Mouse (Mus musculus) embryonic stem cell, embryonic (primary cell): ENCODE measurements around the gene Zfp57.

ENCODE experiments used
- CTCF ChIA-PET, 4 experiments: fragments of 300-600 bp in 2 of 4; fragments of 350-600 bp in 2 of 4; sonication (Branson Sonifier 250); formaldehyde crosslinking; loops; one replicate each; lab custom pipeline; 2022; ENCODE audit warnings: inconsistent platforms in 2 of 4; lab: Charles Lee
- POLR2A ChIA-PET, 4 experiments: fragments of 300-600 bp in 2 of 4; fragments of 350-600 bp in 2 of 4; sonication (Branson Sonifier 250); formaldehyde crosslinking; loops; one replicate each; lab custom pipeline; 2022; ENCODE audit warnings: antibody characterized with exemption in 4 of 4, inconsistent platforms in 1 of 4; lab: Charles Lee

Gene Zfp57

GRCm38 (mm10) chr17:37046312-37047112 is 45.5 kb downstream of the Zfp57 start:
- ChIA-PET POLR2A (interaction anchor here (0.6 to 31.8 kb wide), 77 partner anchors 8 to 1164 kb away, joined by 3 to 863 read pairs (median 5); partner anchors contain the start of genes 2410137M14Rik (in 4 of the 4), Rnf39 (in 2 of the 4), H2-M5 (in 1 of the 4) and Mog (in 1 of the 4)), CTCF (interaction anchor here (0.6 to 1.6 kb wide), 16 partner anchors 19 to 210 kb away, joined by 3 to 10 read pairs (median 4); partner anchors contain the start of gene Trim26 (in 1 of the 4))

DNA sequence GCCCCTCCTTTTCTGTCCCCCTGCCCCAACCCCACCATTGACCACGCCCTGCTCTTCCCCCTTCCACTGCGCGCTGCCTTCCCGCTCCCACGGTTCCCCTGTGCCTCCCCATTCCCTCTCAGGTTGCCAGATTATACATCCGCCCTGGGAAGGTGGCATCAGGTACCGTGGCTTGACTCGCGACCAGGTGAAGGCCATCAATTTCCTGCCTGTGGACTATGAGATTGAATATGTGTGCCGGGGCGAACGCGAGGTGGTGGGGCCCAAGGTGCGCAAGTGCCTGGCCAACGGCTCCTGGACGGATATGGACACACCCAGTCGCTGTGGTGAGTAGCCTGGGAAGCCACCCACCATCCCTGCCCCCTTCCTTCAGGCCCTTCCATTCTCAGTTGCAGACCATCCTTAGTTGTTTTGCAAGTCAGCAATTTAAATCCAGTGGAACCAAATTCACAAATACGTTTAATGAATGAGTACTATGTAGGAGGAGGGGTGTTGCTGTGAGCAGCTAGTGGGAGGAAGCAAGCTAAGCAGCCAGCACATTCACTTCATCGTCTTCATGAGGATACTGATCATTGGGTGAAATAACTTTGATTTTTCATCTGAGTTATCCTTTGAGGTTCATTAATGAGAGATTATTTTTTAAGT is 46.5 kb downstream of the Zfp57 start:
- ChIA-PET CTCF (interaction anchor here in 2 of 4 experiments (0.6 to 1.0 kb wide), 4 partner anchors 26 to 1344 kb away, joined by 3 to 14 read pairs (median 4); no protein-coding TSS in a partner anchor), POLR2A (interaction anchor here (0.6 to 31.8 kb wide), 30 partner anchors 8 to 210 kb away, joined by 3 to 863 read pairs (median 5); partner anchors contain the start of genes Trim26 (in 1 of the 4) and Zfp57 (in 1 of the 4))

- POLR2A ChIA-PET = interaction anchor here (0.6 to 31.8 kb wide), 23 partner anchors 9 to 211 kb away, joined by 3 to 863 read pairs (median 5); partner anchors contain the start of gene Trim26 (in 1 of the 4)
- CTCF ChIA-PET = interaction anchor here in 3 of 4 experiments (0.6 to 1.0 kb wide), 8 partner anchors 14 to 1344 kb away, joined by 3 to 14 read pairs (median 3); no protein-coding TSS in a partner anchor
Measured at GRCm38 (mm10) chr17:37047981-37048380, 47.0 kb downstream of the Zfp57 start.

DNA sequence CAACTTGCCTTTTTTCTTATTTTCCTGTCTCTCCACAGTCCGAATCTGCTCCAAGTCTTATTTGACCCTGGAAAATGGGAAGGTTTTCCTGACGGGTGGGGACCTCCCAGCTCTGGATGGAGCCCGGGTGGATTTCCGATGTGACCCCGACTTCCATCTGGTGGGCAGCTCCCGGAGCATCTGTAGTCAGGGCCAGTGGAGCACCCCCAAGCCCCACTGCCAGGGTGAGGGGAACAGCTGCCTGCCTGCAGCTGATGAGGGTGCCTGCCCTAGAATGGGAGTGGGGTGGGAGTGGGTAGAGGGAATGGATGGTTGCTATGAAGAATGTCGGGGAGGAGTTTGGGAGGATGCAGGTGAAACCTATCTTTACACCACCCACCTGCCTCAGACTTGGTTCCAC is 47.4 kb downstream of the Zfp57 start:
- ChIA-PET POLR2A (interaction anchor here in 3 of 4 experiments (0.6 to 31.8 kb wide), 20 partner anchors 8 to 211 kb away, joined by 3 to 863 read pairs (median 5); partner anchors contain the start of gene Trim26 (in 1 of the 3)), CTCF (interaction anchor here in 2 of 4 experiments (0.6 to 1.0 kb wide), 4 partner anchors 14 to 151 kb away, joined by 3 to 4 read pairs (median 3); no protein-coding TSS in a partner anchor)

GRCm38 (mm10) chr17:37049570-37050310 is 48.8 kb downstream of the Zfp57 start:
- ChIA-PET CTCF (interaction anchor here (0.6 to 2.6 kb wide), 45 partner anchors 10 to 224 kb away, joined by 3 to 20 read pairs (median 4); partner anchors contain the start of gene Trim26 (in 1 of the 4)), POLR2A (interaction anchor here in 3 of 4 experiments (0.5 to 31.8 kb wide), 96 partner anchors 9 to 1376 kb away, joined by 3 to 863 read pairs (median 5); partner anchors contain the start of genes H2-M5 (in 2 of the 3), Mog (in 2 of the 3), Zfp57 (in 2 of the 3) and 2410137M14Rik (in 1 of the 3))

DNA sequence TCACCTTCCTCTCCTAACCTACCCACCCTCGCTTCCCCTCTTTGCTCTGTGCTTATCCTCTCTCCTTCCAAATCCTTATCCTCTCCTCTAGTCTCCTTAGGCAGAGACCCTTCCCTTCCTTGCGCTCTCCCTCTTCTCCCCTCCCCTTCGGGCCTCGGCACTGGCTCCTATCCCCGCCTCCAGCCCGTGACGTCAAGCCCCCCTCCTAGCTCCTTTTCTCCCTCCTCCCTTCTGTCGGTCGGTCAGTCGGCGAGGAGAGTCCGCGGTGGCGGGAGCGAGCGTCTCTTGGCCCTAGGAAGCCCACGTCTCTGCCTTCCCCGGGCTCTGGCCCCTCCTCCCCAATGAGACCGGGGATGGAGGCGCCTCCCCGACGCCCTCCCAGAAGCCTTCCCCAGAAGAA is 49.4 kb downstream of the Zfp57 start:
- POLR2A ChIA-PET = interaction anchor here (0.5 to 31.8 kb wide), 95 partner anchors 9 to 1377 kb away, joined by 3 to 863 read pairs (median 5); partner anchors contain the start of genes H2-M5 (in 2 of the 4), Mog (in 2 of the 4), Zfp57 (in 2 of the 4) and 2410137M14Rik (in 1 of the 4)
- CTCF ChIA-PET = interaction anchor here (0.6 to 2.6 kb wide), 43 partner anchors 9 to 224 kb away, joined by 3 to 20 read pairs (median 4); partner anchors contain the start of gene Zfp57 (in 1 of the 4)

- POLR2A ChIA-PET = interaction anchor here (0.6 to 31.8 kb wide), 70 partner anchors 9 to 816 kb away, joined by 3 to 863 read pairs (median 5); partner anchors contain the start of genes 2410137M14Rik (in 2 of the 4), H2-M5 (in 2 of the 4), Mog (in 1 of the 4) and Trim15 (in 1 of the 4)
- CTCF ChIA-PET = interaction anchor here (0.5 to 2.6 kb wide), 19 partner anchors 9 to 225 kb away, joined by 3 to 20 read pairs (median 5); partner anchors contain the start of gene Zfp57 (in 1 of the 4)
Measured at GRCm38 (mm10) chr17:37050876-37051275, 49.9 kb downstream of the Zfp57 start.

- CTCF ChIA-PET = interaction anchor here in 1 of 4 experiments (0.8 to 2.6 kb wide), 3 partner anchors 23 to 138 kb away, joined by 3 to 9 read pairs (median 6); no protein-coding TSS in a partner anchor
- POLR2A ChIA-PET = interaction anchor here (0.6 to 31.8 kb wide), 25 partner anchors 10 to 105 kb away, joined by 3 to 863 read pairs (median 15); partner anchors contain the start of genes 2410137M14Rik (in 1 of the 4) and Zfp57 (in 1 of the 4)
Measured at GRCm38 (mm10) chr17:37051745-37052144, 50.8 kb downstream of the Zfp57 start.

DNA sequence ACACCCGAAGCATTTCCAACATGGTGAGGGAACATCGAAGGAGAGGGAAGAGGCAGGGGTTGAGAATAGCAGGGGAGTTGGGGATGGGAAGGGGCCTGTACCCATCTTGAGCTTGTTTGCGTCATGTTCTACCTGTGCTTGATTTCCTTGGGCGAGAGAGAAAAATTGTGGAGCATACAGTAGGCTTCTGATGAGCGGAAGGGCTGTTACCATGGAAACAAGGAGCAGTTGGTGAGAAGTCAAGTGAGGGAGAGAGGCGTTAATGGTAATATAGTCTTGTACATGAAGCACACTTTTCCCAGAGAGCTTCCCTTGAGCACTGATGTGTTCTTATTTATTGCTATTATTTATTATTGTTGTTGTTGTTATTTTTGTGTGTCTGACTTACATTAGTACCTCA is 56.0 kb downstream of the Zfp57 start:
- POLR2A ChIA-PET = interaction anchor here (0.6 to 31.8 kb wide), 10 partner anchors 9 to 32 kb away, joined by 3 to 863 read pairs (median 4); no protein-coding TSS in a partner anchor
- CTCF ChIA-PET = interaction anchor here in 1 of 4 experiments (0.6 to 0.7 kb wide), 2 partner anchors 39 to 146 kb away, joined by 3 to 5 read pairs; no protein-coding TSS in a partner anchor
